Mouse (Mus musculus) cerebellum, adult 18-20 months (tissue): Measurements from ENCODE around the gene Slc9a3r1.

Experiments
- DNase-seq, 2 experiments: peaks; one replicate each; pipeline ENCODE4 v3.0.0; 2021

Gene Slc9a3r1

GRCm38 (mm10) chr11:115162832-115163480 lies at the start of gene Slc9a3r1:
TSS of gene Slc9a3r1 (plus strand) at chr11:115163341.
- DNase-seq, result peak; percentile 99

DNA sequence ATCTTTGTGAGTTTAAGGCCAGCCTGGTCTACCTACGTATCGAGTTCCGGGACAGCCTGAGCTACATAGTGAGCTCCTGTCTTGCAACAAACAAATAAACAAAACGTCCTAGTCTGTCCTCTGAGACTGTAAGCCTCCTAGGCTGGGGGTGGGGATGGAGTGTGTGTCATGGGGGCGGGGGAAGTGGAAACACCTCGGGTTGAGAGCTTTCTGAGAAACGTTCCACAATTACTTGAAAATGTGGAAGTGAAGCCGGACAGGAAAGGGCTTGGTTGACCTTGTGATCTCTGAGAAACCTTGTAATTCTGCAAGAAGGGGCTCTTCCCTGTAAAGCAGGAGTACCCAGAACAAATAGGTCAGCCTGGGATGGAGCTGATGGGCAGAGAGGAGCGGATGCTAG lies 43.7 kb upstream of the Slc9a3r1 start:
- DNase-seq, result no peak

GRCm38 (mm10) chr11:115128483-115128882 lies 34.7 kb upstream of the Slc9a3r1 start:
- DNase-seq, result no peak

DNA sequence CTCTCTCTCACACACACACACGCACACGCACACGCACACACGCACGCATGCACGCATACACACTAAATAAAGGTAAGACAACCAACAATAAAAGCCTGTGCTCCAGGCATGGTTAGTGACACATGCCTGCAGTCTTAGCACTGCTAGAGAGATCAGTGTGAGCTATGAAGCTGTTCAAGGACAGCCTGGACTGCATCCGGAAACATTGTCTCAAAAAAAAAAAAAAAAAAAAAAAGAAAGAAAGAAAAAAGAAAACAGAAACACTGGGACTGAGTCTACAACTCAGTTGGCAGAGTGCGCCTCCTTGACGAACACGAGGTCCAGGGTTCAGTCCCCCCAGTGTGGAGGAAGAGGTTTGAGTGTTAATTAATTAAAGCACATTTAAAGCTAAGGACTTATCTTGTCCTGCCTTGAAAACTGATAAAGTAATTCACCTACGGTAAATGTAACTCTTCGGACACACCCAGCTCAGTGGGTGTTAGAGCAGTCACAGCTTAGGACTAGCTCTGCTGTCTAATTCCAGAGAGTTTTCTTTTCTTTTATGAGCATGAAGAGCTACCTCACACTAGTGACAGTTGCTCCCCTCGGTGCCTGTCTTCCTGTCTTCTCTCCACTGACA lies 33.5 kb upstream of the Slc9a3r1 start:
- DNase-seq, result no peak

DNA sequence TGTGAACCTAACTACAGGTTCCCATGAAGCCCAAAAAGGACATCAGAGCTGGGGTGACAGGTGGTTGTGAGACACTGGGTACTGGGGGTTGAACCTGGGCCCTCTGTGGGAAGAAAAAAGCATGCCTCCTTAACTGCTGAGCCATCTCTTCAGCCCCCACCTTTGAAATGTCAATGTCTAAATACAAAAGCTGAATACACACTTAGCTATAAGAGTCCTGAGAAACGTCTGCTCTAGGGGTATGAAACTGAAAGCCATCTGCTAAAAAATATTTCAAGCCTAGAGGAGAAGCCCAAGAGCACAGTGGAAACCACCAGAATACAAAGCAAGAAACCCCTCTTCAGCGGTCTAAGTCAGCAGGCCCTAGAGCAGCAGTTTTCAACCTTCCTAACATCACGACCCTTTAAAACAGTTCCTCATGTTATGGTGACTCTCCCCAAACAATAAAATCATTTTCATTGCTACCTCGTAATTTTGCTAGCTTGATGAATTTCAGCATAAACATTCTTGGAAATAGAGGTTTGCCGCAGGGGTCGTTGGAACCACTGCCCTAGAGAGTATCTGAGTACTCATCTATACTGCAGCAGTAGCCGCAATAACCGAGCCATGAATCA lies 31.3 kb upstream of the Slc9a3r1 start:
- no peak for DNase-seq

GRCm38 (mm10) chr11:115133800-115134199 lies 29.3 kb upstream of the Slc9a3r1 start, which contains the start of gene Cd300lf:
TSS of gene Cd300lf (minus strand) at chr11:115133992.
- no peak for DNase-seq

- no peak for DNase-seq
These were observed 24.4 kb upstream of the Slc9a3r1 start for GRCm38 (mm10) chr11:115138597-115139262.

GRCm38 (mm10) chr11:115141970-115142369 lies 21.2 kb upstream of the Slc9a3r1 start:
- no peak for DNase-seq

- no peak for DNase-seq
These were observed 15.3 kb upstream of the Slc9a3r1 start for GRCm38 (mm10) chr11:115147813-115148212.

GRCm38 (mm10) chr11:115150741-115151254 lies 12.3 kb upstream of the Slc9a3r1 start:
- no peak for DNase-seq

DNA sequence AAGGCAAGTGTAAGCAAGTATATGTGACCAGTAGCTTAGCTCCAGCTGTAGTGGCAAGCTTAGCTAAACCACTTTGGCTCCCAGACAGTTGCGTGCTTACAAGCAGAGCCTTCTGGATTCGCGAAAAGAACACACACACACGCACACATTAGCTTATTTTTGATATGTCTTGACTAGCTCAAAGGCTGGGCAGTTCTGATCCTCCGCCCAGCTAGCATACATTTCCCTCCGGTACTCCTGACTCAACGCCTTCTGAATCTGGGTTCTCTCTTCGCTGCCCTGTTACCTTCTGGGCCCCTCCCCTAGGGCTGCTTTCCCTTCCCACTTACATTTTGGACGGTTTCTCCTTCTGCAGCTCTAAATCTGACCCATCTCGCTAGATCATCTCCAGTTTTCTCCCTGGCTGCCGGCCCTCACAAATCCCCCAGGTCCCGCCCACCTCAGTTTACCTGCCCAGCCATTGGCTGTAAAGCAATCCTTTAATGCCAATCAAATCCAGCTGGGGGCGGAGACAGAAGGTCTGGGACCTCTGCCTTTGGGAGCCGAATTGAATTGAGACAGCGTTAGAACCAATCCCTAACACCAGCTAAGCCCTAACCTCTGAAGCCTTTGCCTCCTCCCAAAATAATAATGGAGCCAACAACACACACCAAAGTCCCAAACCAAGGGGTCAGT lies 11.2 kb upstream of the Slc9a3r1 start:
- peak; percentile 80 to 88 for DNase-seq

DNA sequence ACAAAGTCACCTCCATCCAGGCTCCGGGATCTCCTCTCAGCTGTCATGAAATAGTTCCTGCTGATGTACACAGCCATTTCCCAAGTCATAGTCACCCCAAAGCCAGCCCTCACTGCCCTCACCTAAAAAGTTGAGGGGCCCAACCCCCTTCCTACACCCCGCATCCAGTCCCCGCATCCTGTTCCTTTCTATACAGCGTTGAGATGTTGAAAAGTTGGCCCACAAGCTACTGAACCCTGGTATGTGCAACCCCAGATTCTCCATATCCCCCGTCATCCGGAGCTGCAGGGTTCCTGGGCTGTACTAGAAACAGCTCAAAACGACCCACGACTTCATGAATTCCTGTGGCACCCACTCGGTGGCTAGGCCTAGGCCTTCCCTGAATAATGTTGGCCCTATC lies 10.1 kb upstream of the Slc9a3r1 start:
- DNase-seq, result peak in 1 of 2 experiments; percentile 12

GRCm38 (mm10) chr11:115153699-115154292 lies 9.3 kb upstream of the Slc9a3r1 start:
- peak; percentile 87 to 90 for DNase-seq

DNA sequence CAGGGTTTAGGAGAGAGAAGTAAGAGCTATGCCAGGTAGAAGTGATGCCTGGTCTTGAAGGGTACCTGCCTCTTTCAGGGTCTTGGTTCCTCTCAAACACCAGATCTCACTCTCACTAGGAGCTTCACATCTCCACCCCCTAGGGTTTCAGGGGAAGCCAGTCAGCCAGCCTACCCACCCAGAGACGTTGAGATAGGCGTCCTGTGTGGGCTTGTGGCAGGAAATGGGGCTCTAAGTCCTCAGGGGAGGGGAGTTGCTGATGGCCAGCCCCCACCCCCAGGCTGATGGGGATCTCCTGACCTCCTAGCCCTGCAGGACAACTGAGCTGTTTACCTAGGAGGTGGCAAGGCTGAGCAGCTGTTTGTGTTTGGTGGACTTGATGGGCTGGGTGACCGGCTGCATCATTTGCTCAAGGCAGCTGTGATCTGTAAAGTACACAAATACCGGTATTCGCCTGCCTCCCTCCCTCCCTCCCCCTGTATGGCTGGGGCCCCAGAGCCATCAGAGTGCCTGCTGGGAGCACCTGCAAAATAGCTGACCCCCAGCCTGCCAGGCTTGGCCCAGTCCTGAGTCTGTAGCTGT lies 8.0 kb upstream of the Slc9a3r1 start:
- no peak for DNase-seq

DNA sequence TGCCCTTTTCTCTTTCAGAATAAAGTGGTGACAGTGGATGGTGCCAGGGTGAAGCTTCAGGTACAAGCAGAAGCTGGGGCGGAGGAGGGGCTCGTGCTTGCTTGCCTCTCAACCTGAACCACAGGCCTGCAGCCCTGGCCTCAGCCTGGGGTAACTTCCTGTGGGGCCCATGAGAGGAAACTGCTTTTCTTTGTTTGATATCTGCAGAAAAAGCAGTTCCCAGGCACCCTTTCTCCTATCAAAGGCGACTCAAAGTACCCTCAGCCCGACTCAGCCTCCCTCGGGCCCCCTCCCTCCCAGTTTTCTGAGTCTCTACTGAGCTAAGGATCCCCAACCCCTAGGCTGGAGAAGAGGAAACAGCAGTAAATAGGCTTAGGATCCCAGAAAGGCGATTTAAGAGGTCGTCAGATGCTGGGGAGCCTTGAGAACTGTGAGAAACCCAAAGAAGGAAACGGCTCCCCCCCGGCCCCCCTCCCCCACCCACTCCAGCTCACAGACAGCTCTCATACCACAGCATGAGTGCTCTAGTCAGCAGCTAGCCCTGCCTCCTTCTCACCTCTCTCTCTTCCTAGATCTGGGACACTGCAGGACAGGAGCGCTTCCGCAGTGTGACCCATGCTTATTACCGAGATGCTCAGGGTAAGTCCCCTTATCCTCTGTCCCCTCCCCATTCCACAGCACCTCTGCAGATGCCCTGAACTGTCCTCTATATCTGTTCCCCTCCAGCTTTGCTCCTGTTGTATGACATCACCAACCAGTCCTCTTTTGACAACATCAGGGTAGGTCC lies 5.0 kb upstream of the Slc9a3r1 start:
- DNase-seq, result peak in 1 of 2 experiments; percentile 14

- DNase-seq, result peak; percentile 78 to 94
These were observed 2.9 kb upstream of the Slc9a3r1 start for GRCm38 (mm10) chr11:115160016-115160797.

GRCm38 (mm10) chr11:115160883-115161577 lies 2.1 kb upstream of the Slc9a3r1 start:
- DNase-seq, result peak; percentile 80 to 88

GRCm38 (mm10) chr11:115161578-115162204 lies 1.4 kb upstream of the Slc9a3r1 start:
- DNase-seq, result peak in 1 of 2 experiments; percentile 5

- DNase-seq, result peak in 1 of 2 experiments; percentile 3
These were observed 938 bp upstream of the Slc9a3r1 start for GRCm38 (mm10) chr11:115162205-115162601.
